Mouse (Mus musculus) adipose tissue, adult 10 weeks (tissue): ENCODE data around the gene Emilin3. TPM values are rescaled to one million over a fixed set of nuclear protein-coding genes. Genes with fewer than 3 reads are reported as not detected.

Experiments used
- polyA plus RNA-seq: library from polyadenylated mRNA; stranded (reverse); fragments of 350-450 nt; fragmentation: Illumina TruSeq; extraction: RNeasy Lipid Tissue Mini Kit (QIAGEN cat#74804); gene quantifications from one replicate; pipeline ENCODE4 v1.2.3, GENCODE M21; 2014; ENCODE audit warnings: low read depth, low replicate concordance

The Emilin3 gene
- 0.31 TPM for polyA plus RNA-seq

DNA sequence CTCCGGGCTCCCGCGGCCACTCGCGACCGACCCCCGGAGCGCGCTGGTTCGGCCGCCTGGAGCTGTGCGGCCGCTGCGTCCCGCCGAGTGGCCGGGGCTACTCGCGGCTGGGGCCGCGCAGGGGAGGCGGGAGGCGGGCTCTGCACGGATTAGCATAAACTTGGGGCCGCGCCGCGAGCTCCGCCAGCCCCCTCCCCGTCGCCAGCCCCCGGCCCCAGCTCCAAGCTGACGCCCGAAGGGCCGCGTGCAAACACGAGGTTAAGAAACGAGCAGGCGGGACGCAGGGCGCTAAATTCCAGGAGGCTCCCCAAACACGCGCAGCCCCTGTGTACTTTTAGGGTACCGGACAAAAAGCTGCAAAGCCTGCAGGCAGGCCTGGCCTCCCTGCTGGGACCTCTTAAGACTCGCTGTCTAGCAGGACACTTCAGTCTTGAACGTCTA lies at the start of gene Emilin3:
TSS of gene Emilin3 (minus strand) at position 98 of the 441 bp plus-strand sequence.

DNA sequence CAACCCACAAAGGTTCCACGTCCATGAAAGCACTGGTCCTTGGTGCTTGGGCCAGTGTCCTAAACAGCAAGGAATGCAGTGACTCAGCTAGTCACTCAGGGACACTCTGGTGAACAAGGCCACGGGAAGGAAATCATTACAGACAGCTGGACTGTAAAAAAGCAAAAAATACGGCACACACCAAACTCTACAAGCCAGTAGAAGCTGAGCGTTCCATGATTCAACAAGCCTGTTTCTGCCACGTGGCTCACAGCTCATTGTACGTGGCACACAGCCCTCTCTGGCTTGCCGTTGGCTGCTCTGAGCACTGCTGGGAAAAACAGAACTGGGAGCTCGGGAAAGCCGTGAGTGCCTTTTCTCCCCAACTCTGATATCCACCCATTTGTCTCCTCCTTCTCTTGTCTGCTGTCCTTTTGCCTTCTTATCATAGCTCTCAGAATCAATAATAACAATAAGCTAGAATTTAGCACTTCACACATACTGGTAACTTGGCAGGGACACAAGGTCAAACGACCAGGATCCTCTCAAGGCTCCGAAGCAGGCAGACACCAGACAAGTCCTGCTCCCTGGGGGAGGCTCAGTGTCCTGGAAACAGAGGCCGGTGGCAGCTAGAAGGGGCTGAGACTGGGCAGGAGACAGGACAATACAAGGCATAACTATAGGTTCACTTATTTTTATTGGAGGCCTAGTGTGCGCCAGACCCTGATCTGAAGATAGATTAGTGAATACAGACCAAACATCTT lies 31.5 kb downstream of the Emilin3 start, which contains the start of gene Lpin3:
TSS of gene Lpin3 (plus strand) at position 218 of the 743 bp plus-strand sequence.

DNA sequence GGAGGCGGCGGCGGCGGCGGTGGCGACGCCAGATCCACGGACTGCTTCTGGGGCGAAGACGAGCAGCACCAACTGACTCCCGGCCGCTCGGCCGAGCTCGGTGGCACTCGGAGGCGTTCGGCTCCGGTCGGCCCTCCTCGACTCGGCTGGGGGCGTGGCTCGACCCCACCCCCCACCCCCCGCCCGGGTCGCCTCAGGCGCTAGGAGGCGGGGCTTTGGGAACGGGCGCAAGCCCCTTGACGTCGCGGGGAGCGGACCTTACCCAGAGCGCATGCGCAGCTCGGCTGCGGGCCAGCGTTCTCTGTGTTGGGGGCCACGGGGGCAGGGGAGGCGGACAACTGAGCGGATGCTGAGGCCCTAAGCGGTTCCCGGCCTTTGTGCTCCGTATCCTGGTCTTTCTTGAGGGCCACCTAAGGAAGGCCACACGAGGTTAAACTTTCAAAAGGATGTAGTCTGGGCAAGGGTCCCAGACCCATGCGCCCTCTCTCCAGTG lies 39.2 kb downstream of the Emilin3 start, which contains the start of gene Zhx3:
TSS of gene Zhx3 (minus strand) at position 109 of the 493 bp plus-strand sequence.

Other genes with a start within 250 kb of the Emilin3 start
- gene Plcg1, start 181.0 kb downstream of the Emilin3 start, polyA plus RNA-seq = 104 TPM
- gene Zhx3, start 39.3 kb downstream of the Emilin3 start, polyA plus RNA-seq = 13.3 TPM
- gene Lpin3, start 31.7 kb downstream of the Emilin3 start, polyA plus RNA-seq = 13.4 TPM
- gene Chd6, start 196.7 kb upstream of the Emilin3 start, polyA plus RNA-seq = 22.1 TPM